Mouse (Mus musculus): Measurements from ENCODE around the gene Meis2.

GRCm38 (mm10) chr2:116022876-116023275, 42.8 kb downstream of the Meis2 start:
- no peak for TF ChIP-seq CTCF (IDR thresholded peaks at IDR 0.05; ENCODE audit: low read depth)
- no peak for TF ChIP-seq EP300 (IDR thresholded peaks at IDR 0.05; ENCODE audit: low read depth)

Measured in liver, embryonic 14.5 days (tissue).